Mouse (Mus musculus): ENCODE data around the gene Zfp120. TPM values are rescaled to one million over a fixed set of nuclear protein-coding genes. Genes with fewer than 3 reads are reported as not detected.

The Zfp120 gene
- polyA plus RNA-seq (2012; rRNA removed) = 3.6 and 4.1 TPM in 2 replicates

DNA sequence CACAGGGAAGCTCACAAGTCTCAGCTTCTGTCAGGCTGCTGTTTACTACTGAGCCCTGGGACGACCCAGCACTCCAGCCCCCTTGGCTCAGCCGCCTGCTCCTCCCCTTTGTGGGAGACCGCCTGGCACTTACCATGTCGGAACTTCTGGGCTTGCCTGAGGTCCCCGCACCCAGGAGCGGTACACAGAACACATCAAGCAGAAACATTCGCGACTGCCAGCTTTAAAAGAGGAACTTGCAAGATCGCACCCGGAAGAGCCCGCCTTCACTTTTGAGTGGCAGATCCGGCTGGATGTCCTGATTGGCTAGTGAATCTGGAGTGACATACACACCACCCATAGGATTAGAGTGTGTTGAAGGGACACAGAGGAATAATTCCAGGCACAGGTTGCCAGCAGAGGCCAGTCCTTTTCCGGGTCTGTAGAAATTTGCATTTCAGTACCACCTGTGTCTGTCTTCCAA, at the start of gene Zfp120:
TSS of gene Zfp120 (minus strand) at position 274 of the 463 bp plus-strand sequence.

DNA sequence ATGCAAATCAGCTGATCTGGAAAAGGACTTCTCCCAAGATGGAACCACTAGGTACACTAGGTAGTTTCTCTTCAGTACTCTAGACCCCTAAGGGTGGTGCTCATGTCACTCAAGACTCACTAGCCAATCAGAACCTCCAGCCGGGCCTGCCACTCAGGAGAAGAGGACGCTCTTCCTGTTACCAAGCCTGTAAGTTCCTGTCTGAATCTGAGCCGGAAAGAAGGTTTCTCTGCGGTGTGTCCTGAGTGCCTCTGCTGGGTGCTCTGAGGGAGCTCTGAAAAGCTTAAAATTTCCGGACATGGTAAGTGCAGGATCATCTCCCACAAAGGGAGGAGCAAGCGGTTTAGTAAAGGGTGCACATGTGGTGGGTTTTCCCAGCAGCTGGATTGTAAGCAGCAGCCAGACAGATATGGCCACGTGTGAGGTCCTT, 45.1 kb upstream of the Zfp120 start, which contains the start of gene Gm14139:
TSS of gene Gm14139 (plus strand) at position 186 of the 430 bp plus-strand sequence.

DNA sequence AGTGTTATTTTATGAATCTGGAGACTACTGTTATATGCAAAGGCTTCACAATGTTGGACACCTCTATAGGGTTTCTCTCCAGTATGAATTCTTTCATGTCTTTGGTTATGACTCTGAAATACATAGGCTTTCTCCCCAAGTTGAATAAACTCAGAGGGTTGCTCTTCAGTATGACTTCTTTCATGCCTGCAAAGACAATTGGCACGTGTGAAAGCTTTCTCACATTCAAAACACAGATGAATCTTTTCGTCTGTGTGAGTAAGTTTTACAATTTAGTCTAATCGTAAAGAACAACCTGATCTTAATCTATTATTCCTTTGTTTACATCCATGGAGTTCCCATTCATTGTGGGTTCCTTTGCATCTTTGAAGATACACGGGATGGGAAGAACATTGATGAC, 43.1 kb upstream of the Zfp120 start, which contains the start of gene Gm10770:
TSS of gene Gm10770 (minus strand) at position 101 of the 400 bp plus-strand sequence.

Other genes with a start within 250 kb of the Zfp120 start
- not detected in 2 replicates for gene Gm10770, start 43.0 kb upstream of the Zfp120 start, polyA plus RNA-seq (2012; rRNA removed)
- gene Gm14139, start 45.0 kb upstream of the Zfp120 start, polyA plus RNA-seq (2012; rRNA removed) = not detected in 2 replicates
- gene Zfp937, start 81.4 kb upstream of the Zfp120 start, polyA plus RNA-seq (2012; rRNA removed) = 2.8 and 3.0 TPM in 2 replicates
- 1.1 and 1.2 TPM in 2 replicates for gene Gm21994, start 118.9 kb upstream of the Zfp120 start, polyA plus RNA-seq (2012; rRNA removed)
- 0.04 TPM in 1 of 2 replicates, not detected in the other for gene Gm14124, start 120.8 kb upstream of the Zfp120 start, polyA plus RNA-seq (2012; rRNA removed)
- 0.48 and 0.54 TPM in 2 replicates for gene Gm10130, start 187.0 kb upstream of the Zfp120 start, polyA plus RNA-seq (2012; rRNA removed)
- 3.6 and 5.8 TPM in 2 replicates for gene 3300002I08Rik, start 226.1 kb upstream of the Zfp120 start, polyA plus RNA-seq (2012; rRNA removed)